Mouse (Mus musculus): ENCODE data around the gene Kansl3. TPM values are rescaled to one million over a fixed set of nuclear protein-coding genes. Genes with fewer than 3 reads are reported as not detected.

Gene Kansl3
- polyA plus RNA-seq, 1 experiment from 2014 or later, result 44.9 TPM

DNA sequence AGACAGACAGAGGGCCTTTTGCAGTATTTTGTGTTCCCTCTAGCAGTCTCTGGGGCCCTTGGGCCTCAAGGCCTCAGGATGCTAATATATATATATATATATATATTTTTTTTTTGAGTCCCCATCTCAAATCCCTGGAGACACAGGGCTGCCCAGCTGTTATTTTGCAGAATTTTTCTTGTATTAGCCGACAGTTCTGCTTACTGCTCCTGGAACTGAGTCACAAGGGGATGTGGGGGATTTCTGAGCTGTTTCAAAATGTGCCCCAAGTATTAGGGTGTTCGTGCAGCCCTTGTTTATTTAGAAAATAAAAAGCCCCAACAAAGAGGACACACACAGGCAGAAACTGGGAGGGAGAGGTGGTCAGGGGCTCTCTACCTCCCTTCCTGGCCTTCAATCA lies 69.3 kb downstream of the Kansl3 start:
- Histone ChIP-seq H3K4me3 (no peak overlapping the region), H3K9me3 (no peaks in the 10 kb centered on the region), H3K36me3 (replicated peaks) (no peaks in the 10 kb centered on the region), H3K27ac (no peak overlapping the region), H3K9ac (no peak overlapping the region), H3K4me1 (peaks cover 6% of the 10 kb centered on the region), H3K27me3 (replicated peaks) (peaks cover 6% of the 10 kb centered on the region; the same call in 1 of the 2 replicates), H3K4me2 (no peak overlapping the region)
- 61% methylated on average over 2 of the region's 2 CpGs for WGBS
- no peak for ATAC-seq (replicated peaks)

DNA sequence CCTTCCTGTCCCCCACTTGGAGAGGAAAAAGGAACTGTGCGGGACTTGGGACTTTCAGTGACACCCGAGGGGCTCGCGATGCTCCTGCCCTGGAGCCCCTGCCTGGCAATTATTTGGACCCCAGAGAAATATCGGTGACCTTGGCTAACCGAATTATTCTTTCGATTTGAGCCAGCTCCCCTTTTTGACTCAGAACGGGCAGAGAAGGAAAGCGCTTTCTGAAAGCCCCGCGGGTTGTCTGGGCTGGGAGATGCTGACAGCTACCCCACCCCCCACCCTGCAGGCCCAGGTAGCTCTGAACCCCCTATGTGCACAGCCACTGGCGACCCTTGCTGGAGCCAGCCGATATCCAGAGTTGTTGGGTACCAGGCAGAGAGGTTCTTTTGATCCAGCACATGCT lies 69.9 kb downstream of the Kansl3 start:
- H3K27me3 ChIP-seq (replicated peaks), result peaks cover 6% of the 10 kb centered on the region; the same call in 1 of the 2 replicates
- WGBS, result 30% methylated on average over 13 of the region's 13 CpGs
- H3K4me1 ChIP-seq, result peaks cover 6% of the 10 kb centered on the region
- no peaks in the 10 kb centered on the region for H3K36me3 ChIP-seq (replicated peaks)
- H3K27ac ChIP-seq, result no peak overlapping the region
- H3K9me3 ChIP-seq, result no peaks in the 10 kb centered on the region
- no peak for ATAC-seq (replicated peaks)
- H3K4me3 ChIP-seq, result no peak overlapping the region
- no peak overlapping the region for H3K9ac ChIP-seq
- no peak overlapping the region for H3K4me2 ChIP-seq

DNA sequence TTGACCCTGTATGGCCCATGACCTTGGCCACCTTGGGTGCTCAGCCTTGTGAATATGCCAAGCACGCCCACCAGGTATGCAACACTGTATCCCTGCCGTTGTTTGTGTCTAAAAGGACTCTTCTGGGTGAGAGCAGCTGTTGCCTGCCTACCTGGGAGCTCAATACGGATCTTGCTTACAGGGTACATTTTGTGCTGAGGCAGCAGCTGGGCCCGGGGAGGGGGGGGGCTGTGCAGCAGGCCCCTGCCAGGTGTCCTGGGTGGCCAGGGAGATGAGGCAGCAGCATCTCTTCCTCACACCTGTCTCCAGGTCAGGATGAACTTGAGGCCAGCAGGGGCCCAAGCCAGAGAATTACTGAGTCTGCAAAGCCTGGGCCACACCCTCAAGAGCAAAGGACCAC lies 70.9 kb downstream of the Kansl3 start:
- H3K4me1 ChIP-seq, result peaks cover 3% of the 10 kb centered on the region
- no peaks in the 10 kb centered on the region for H3K36me3 ChIP-seq (replicated peaks)
- H3K9ac ChIP-seq, result no peak overlapping the region
- H3K27ac ChIP-seq, result no peak overlapping the region
- no peak for ATAC-seq (replicated peaks)
- no peaks in the 10 kb centered on the region for H3K9me3 ChIP-seq
- peaks cover 6% of the 10 kb centered on the region; the same call in 1 of the 2 replicates for H3K27me3 ChIP-seq (replicated peaks)
- H3K4me3 ChIP-seq, result no peak overlapping the region
- 82% methylated on average over 4 of the region's 4 CpGs for WGBS
- H3K4me2 ChIP-seq, result no peak overlapping the region

DNA sequence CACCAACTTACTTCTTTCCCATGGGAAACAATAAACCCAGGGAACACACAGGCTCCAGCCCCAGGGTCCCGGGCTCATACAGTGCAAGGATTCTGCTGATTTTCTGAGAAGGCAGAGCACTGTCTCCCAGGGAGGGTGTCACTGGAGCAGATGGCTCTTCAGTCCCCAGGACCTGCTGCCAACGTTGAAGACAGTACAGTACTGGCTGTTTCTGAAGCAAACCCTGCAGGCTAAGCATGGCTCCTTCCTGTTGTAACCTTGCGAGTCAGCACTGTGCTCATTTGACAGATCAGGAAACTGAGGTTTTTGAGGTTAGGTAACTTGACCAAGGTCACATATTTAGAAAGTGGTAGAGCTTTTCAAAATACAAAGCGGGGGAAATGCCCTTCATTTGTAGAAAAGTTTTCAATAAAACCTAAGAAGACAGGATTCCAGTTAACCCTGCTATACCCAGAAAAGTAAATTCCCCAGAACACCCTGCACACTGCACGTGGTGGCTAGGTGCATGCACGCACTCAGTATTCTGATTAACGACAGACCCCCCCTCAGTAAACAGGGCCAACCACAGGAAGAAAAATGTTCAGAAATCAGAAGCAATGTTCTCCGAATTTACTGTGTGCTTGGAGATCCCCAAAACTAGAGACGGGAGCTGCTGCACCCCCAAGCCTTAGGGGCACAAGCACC lies 72.4 kb downstream of the Kansl3 start:
- WGBS, result 72% methylated on average over 9 of the region's 9 CpGs
- Histone ChIP-seq H3K9ac (no peak overlapping the region), H3K27me3 (replicated peaks) (peaks cover 3% of the 10 kb centered on the region; the same call in 1 of the 2 replicates), H3K4me2 (no peak overlapping the region), H3K9me3 (no peaks in the 10 kb centered on the region), H3K4me1 (no peaks in the 10 kb centered on the region), H3K36me3 (replicated peaks) (no peaks in the 10 kb centered on the region), H3K27ac (no peak overlapping the region), H3K4me3 (no peak overlapping the region)
- no peak for ATAC-seq (replicated peaks)

DNA sequence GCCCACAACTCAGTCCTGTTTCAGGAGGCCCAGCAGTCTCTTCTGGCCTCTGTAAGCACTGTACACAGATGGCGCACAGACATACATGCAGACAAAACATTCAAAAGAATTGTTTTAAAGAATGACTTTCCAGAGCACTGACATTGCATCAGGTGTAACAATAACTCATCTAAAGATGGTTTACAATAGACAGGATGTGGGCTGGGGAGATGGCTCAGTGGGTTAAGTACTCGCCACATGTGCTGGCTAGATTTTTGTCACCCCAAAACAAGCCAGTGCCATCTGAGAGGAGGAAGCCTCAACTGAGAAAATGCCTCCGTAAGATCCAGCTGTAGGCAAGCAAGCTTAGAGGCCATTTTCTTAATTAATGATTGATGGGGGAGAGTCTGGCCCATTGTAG lies 74.6 kb downstream of the Kansl3 start:
- Histone ChIP-seq H3K4me2 (no peak overlapping the region), H3K36me3 (replicated peaks) (no peaks in the 10 kb centered on the region), H3K9ac (no peak overlapping the region), H3K27me3 (replicated peaks) (peaks cover 3% of the 10 kb centered on the region; the same call in 1 of the 2 replicates), H3K4me3 (no peak overlapping the region), H3K4me1 (no peaks in the 10 kb centered on the region), H3K27ac (no peak overlapping the region), H3K9me3 (no peaks in the 10 kb centered on the region)
- ATAC-seq (replicated peaks), result no peak
- 93% methylated on average over 3 of the region's 3 CpGs for WGBS

DNA sequence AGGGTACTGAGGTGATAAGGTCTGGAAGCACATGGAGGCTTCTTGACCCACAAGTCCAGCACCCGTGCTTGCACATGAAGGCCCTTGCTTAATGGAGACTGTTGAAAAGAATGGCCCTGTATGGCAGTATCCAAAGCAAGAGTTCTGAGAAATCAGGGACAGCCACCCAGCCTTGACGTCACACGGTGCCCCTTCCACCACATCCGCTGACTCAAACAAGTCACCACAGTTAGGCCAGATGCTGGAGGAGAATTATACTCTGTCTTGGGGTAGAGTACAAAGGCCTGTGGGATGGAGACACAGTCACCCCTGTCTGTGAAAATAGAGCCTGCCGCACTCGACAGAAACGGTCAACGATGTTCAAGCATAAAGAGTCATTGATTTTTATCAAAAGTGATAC lies 75.5 kb downstream of the Kansl3 start:
- Histone ChIP-seq H3K9ac (no peak overlapping the region), H3K4me3 (no peak overlapping the region), H3K36me3 (replicated peaks) (no peaks in the 10 kb centered on the region), H3K27ac (no peak overlapping the region), H3K27me3 (replicated peaks) (peaks cover 3% of the 10 kb centered on the region; the same call in 1 of the 2 replicates), H3K4me1 (no peaks in the 10 kb centered on the region), H3K4me2 (no peak overlapping the region), H3K9me3 (no peaks in the 10 kb centered on the region)
- 90% methylated on average over 8 of the region's 8 CpGs for WGBS
- ATAC-seq (replicated peaks), result no peak

Small RNA genes lying within 50 kb of the gene (microRNA-seq; reads per million reads assigned to microRNA genes)
- not detected for gene Mir6898

Other genes with a start within 250 kb of the Kansl3 start
- 49.4 and 51.3 TPM in 2 replicates for gene Uggt1, start 124.5 kb downstream of the Kansl3 start, polyA plus RNA-seq (2015; fragmentation: Nextera tagmentation; extraction: Ambion mirVana)
- 1.1 and 1.4 TPM in 2 replicates for gene Neurl3, start 94.5 kb downstream of the Kansl3 start, polyA plus RNA-seq (2015; fragmentation: Nextera tagmentation; extraction: Ambion mirVana)
- gene Arid5a, start 61.4 kb downstream of the Kansl3 start, polyA plus RNA-seq (2015; fragmentation: Nextera tagmentation; extraction: Ambion mirVana), result 3.1 and 3.4 TPM in 2 replicates
- gene Fer1l5, start 3.1 kb upstream of the Kansl3 start, polyA plus RNA-seq (2015; fragmentation: Nextera tagmentation; extraction: Ambion mirVana), result 2.6 TPM in 2 replicates
- 67.3 and 74.5 TPM in 2 replicates for gene Lman2l, start 76.1 kb upstream of the Kansl3 start, polyA plus RNA-seq (2015; fragmentation: Nextera tagmentation; extraction: Ambion mirVana)
- 11.0 and 11.1 TPM in 2 replicates for gene Cnnm4, start 102.4 kb upstream of the Kansl3 start, polyA plus RNA-seq (2015; fragmentation: Nextera tagmentation; extraction: Ambion mirVana)
- gene Cnnm3, start 142.7 kb upstream of the Kansl3 start, polyA plus RNA-seq (2015; fragmentation: Nextera tagmentation; extraction: Ambion mirVana), result 5.2 and 5.8 TPM in 2 replicates
- 19.0 and 23.5 TPM in 2 replicates for gene Ankrd23, start 167.7 kb upstream of the Kansl3 start, polyA plus RNA-seq (2015; fragmentation: Nextera tagmentation; extraction: Ambion mirVana)
- 0.33 and 0.81 TPM in 2 replicates for gene Gm42417, start 170.2 kb upstream of the Kansl3 start, polyA plus RNA-seq (2015; fragmentation: Nextera tagmentation; extraction: Ambion mirVana)
- gene Ankrd39, start 178.3 kb upstream of the Kansl3 start, polyA plus RNA-seq (2015; fragmentation: Nextera tagmentation; extraction: Ambion mirVana), result 31.5 and 32.5 TPM in 2 replicates
- 34.3 and 37.4 TPM in 2 replicates for gene Sema4c, start 189.2 kb upstream of the Kansl3 start, polyA plus RNA-seq (2015; fragmentation: Nextera tagmentation; extraction: Ambion mirVana)